Mouse (Mus musculus): ENCODE measurements around the gene Gm10197. TPM values are rescaled to one million over a fixed set of nuclear protein-coding genes. Genes with fewer than 3 reads are reported as not detected.

Gm10197 gene
- not detected in 2 replicates for total RNA-seq (2014; rRNA removed)
- polyA plus RNA-seq (2015; fragmentation: Nextera tagmentation; extraction: Ambion mirVana): not detected in 2 replicates

DNA sequence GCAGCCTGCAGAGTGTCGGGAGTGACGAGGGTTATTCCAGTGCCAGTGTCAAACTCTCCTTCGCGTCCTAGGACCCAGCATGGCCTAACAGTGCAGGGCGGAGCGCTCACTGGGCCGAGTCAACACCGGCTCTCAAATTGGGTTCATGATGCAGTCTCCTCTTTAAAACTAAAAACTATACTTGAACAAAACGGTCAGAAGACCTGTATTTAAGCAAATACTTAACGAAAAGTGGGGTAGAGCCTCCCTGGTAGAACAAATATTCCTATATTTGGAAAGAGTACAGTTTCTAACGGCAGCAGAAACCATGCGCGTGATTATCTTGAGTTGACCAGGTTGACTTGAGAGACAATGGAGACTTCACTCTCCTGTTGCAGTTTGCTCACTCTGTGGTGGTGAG, at the start of gene Gm10197:
Gm10197 (minus strand) TSS at position 101 of the 400 bp plus-strand sequence.
- H3K27me3 ChIP-seq (ENCODE audit: insufficient read depth, low read length): no peaks in the 10 kb centered on the region
- H3K27ac ChIP-seq (ENCODE audit: low read depth, low read length): no peak within 1 kb of the TSS
- TF ChIP-seq CTCF (IDR thresholded peaks at IDR 0.05): no peak
- 90% methylated on average over 13 of the region's 13 CpGs for WGBS
- H3K36me3 ChIP-seq (ENCODE audit: insufficient read depth, low read length): peaks cover 12% of the 10 kb centered on the region; the same call in 1 of the 2 replicates
- ATAC-seq (ENCODE audit: low FRiP score) (no peak), DNase-seq (ENCODE audit: low spot score) (no peak)
- no peak within 1 kb of the TSS for H3K4me2 ChIP-seq (ENCODE audit: low read depth, low read length, poor library complexity, severe bottlenecking)
- no peak within 1 kb of the TSS for H3K9ac ChIP-seq (replicated peaks; ENCODE audit: low read length, poor library complexity, severe bottlenecking)
- no peaks in the 10 kb centered on the region for H3K9me3 ChIP-seq (ENCODE audit: low read length)
- no peaks in the 10 kb centered on the region for H3K4me1 ChIP-seq (ENCODE audit: insufficient read depth, low read length)
- H3K4me3 ChIP-seq (ENCODE audit: low read depth, low read length): no peak within 1 kb of the TSS

DNA sequence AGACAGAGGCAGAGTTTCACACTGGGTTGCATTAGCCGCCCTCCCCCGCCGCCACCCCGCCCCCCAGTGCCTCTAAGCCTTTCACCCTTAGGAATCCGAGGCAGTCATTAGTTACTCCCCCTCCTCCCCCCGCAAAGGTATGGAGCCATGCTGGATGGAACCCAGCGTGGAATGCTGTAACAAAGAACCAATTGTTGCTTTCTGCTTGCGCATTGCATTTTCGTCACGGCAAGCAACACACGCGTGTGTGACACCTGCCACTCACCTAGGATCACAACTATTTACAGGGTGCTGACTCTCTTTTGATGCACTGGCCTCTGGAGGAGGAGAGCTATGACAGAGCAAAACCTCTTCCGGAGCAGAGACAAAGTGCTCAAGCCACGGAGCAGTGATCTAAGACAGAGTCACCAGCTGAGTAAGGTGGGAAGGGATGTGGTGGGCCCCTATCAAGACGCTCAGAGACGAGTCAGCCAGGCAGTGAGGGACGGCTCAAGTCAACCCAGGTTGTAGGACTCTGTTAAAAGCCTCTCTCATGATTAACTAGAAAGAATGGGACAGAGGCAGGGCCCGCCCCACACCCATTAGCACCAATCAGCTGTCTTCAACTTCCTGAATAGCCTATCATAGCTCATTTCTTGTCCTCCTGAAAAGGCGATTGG, 49.5 kb upstream of the Gm10197 start:
- 0 out of 2 replicates have a peak, but pooled peaks cover 4% of the 10 kb centered on the region for H3K27me3 ChIP-seq (ENCODE audit: insufficient read depth, low read length)
- DNase-seq (ENCODE audit: low spot score) (peak; percentile 81), ATAC-seq (ENCODE audit: low FRiP score) (peak; percentile 94)
- H3K4me2 ChIP-seq (ENCODE audit: low read depth, low read length, poor library complexity, severe bottlenecking): peak overlapping the region; percentile 89
- H3K4me3 ChIP-seq (ENCODE audit: low read depth, low read length): peak overlapping the region; percentile 41
- 0% methylated on average over 19 of the region's 19 CpGs for WGBS
- no peak for TF ChIP-seq CTCF (IDR thresholded peaks at IDR 0.05)
- H3K36me3 ChIP-seq (ENCODE audit: insufficient read depth, low read length): no peaks in the 10 kb centered on the region
- H3K9ac ChIP-seq (replicated peaks; ENCODE audit: low read length, poor library complexity, severe bottlenecking): peak overlapping the region; percentile 50
- no peaks in the 10 kb centered on the region for H3K9me3 ChIP-seq (ENCODE audit: low read length)
- no peaks in the 10 kb centered on the region for H3K4me1 ChIP-seq (ENCODE audit: insufficient read depth, low read length)
- H3K27ac ChIP-seq (ENCODE audit: low read depth, low read length): peak overlapping the region; percentile 32; the same call in 1 of the 2 replicates

DNA sequence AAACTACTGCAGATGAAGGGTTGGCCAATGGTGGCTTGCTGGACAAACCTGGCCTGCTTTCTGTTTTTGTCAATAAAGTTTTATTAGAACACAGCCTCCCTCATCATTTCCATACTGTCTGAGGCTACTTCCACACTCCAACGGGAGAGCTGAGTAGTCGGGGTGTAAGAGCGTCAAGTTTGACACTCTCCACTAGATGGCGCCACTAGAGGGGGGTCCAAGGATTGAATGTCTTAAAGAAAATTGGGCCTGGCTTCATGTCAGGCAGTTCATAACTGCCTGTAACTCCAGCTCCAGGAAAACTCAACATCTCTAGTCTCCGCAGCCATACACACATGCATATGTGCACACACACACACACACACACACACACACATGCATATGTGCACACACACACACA, 48.3 kb upstream of the Gm10197 start:
- peak; percentile 74 for DNase-seq (ENCODE audit: low spot score)
- H3K9ac ChIP-seq (replicated peaks; ENCODE audit: low read length, poor library complexity, severe bottlenecking): no peak overlapping the region
- no peak overlapping the region for H3K27ac ChIP-seq (ENCODE audit: low read depth, low read length)
- H3K27me3 ChIP-seq (ENCODE audit: insufficient read depth, low read length): 0 out of 2 replicates have a peak, but pooled peaks cover 4% of the 10 kb centered on the region
- no peak overlapping the region for H3K4me3 ChIP-seq (ENCODE audit: low read depth, low read length)
- H3K9me3 ChIP-seq (ENCODE audit: low read length): no peaks in the 10 kb centered on the region
- no peaks in the 10 kb centered on the region for H3K36me3 ChIP-seq (ENCODE audit: insufficient read depth, low read length)
- no peak overlapping the region for H3K4me2 ChIP-seq (ENCODE audit: low read depth, low read length, poor library complexity, severe bottlenecking)
- WGBS: 51% methylated on average over 5 of the region's 5 CpGs
- H3K4me1 ChIP-seq (ENCODE audit: insufficient read depth, low read length): no peaks in the 10 kb centered on the region
- ATAC-seq (ENCODE audit: low FRiP score): no peak
- peak; percentile 69 for TF ChIP-seq CTCF (IDR thresholded peaks at IDR 0.05)

DNA sequence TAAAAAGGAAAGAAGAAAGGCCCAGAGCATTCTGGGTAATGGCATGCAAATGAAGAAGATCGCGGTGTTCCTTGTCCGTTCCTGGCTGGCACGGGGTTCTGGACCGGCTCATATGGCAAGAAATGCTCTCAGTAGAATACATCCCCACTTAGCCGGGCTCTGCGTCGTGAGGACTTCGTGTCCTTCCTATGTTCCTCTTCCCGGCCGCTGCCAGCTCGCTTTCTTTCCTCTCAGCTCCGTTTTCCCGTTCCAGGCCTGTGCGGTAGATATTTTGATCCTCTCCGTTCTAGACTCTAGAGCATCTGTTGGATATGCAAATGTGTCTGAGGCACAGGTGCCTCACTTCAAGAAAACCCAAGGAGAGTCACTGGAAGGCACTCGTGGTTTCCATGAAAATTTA, 43.6 kb upstream of the Gm10197 start:
- ATAC-seq (ENCODE audit: low FRiP score) (no peak), DNase-seq (ENCODE audit: low spot score) (no peak)
- Histone ChIP-seq H3K4me2 (ENCODE audit: low read depth, low read length, poor library complexity, severe bottlenecking) (no peak overlapping the region), H3K4me1 (ENCODE audit: insufficient read depth, low read length) (no peaks in the 10 kb centered on the region; the same call in 1 of the 2 replicates), H3K36me3 (ENCODE audit: insufficient read depth, low read length) (no peaks in the 10 kb centered on the region), H3K9ac (replicated peaks; ENCODE audit: low read length, poor library complexity, severe bottlenecking) (no peak overlapping the region), H3K27ac (ENCODE audit: low read depth, low read length) (no peak overlapping the region), H3K9me3 (ENCODE audit: low read length) (no peaks in the 10 kb centered on the region), H3K4me3 (ENCODE audit: low read depth, low read length) (no peak overlapping the region), H3K27me3 (ENCODE audit: insufficient read depth, low read length) (no peaks in the 10 kb centered on the region)
- no peak for TF ChIP-seq CTCF (IDR thresholded peaks at IDR 0.05)
- WGBS: 86% methylated on average over 17 of the region's 17 CpGs

DNA sequence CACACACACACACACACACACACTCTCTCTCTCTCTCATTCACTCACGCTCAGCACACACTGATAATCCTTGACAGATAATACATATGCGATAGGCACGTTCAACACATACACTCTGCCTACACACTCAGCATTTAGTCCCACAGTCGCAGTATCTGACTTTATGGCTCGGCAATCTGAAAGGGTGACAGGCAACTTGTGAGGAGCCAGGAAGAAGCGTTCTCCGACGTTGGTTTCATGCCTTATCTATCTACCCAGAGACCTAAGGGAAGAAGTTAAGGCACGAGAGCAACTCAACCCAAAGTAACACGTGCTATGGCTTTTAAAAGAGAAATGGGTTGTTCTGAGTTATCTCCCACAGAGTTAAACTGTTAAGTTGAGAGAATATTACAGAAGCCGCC, 43.1 kb upstream of the Gm10197 start:
- Histone ChIP-seq H3K4me2 (ENCODE audit: low read depth, low read length, poor library complexity, severe bottlenecking) (no peak overlapping the region), H3K27me3 (ENCODE audit: insufficient read depth, low read length) (no peaks in the 10 kb centered on the region), H3K9me3 (ENCODE audit: low read length) (no peaks in the 10 kb centered on the region), H3K27ac (ENCODE audit: low read depth, low read length) (no peak overlapping the region), H3K36me3 (ENCODE audit: insufficient read depth, low read length) (no peaks in the 10 kb centered on the region), H3K4me1 (ENCODE audit: insufficient read depth, low read length) (no peaks in the 10 kb centered on the region; the same call in 1 of the 2 replicates), H3K4me3 (ENCODE audit: low read depth, low read length) (no peak overlapping the region), H3K9ac (replicated peaks; ENCODE audit: low read length, poor library complexity, severe bottlenecking) (no peak overlapping the region)
- no peak for DNase-seq (ENCODE audit: low spot score)
- no peak for ATAC-seq (ENCODE audit: low FRiP score)
- WGBS: 90% methylated on average over 11 of the region's 11 CpGs
- no peak for TF ChIP-seq CTCF (IDR thresholded peaks at IDR 0.05)

DNA sequence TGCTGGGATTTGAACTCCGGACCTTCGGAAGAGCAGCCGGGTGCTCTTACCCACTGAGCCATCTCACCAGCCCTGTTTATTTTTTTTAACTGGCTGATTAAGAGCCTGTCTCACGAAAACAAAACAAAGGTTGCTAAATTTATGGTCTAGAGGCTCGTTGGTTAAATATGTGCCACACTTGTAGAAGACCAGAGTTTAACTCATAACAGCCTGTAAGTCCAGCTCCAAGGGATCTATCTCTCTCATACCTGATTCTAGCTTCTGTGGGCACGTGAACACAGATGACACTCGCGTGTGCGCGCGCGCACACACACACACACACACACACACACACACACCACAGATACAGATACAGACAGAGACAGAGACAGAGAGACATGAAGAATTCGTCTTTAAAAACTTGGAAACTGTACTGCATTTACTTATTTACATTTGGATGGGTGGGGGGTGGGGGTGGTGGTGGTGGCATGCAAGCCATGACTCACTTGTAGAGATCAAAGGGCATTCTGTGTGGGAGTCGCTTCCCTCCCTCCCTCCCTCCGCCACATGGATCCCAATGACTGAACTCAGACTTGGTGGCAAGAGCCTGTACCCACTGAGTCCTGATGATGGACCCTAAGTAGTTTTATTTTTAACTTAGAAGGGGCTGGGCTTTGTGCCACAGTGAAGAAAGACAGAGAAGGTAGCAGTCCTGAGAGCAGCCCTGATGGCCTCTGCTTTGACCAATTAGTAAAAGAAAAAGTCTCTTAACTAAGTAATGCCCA, 42.2 kb upstream of the Gm10197 start:
- no peak overlapping the region for H3K4me2 ChIP-seq (ENCODE audit: low read depth, low read length, poor library complexity, severe bottlenecking)
- ATAC-seq (ENCODE audit: low FRiP score): no peak
- no peaks in the 10 kb centered on the region for H3K36me3 ChIP-seq (ENCODE audit: insufficient read depth, low read length)
- H3K27me3 ChIP-seq (ENCODE audit: insufficient read depth, low read length): no peaks in the 10 kb centered on the region
- no peak overlapping the region for H3K9ac ChIP-seq (replicated peaks; ENCODE audit: low read length, poor library complexity, severe bottlenecking)
- no peak for TF ChIP-seq CTCF (IDR thresholded peaks at IDR 0.05)
- no peak overlapping the region for H3K4me3 ChIP-seq (ENCODE audit: low read depth, low read length)
- no peak overlapping the region for H3K27ac ChIP-seq (ENCODE audit: low read depth, low read length)
- H3K9me3 ChIP-seq (ENCODE audit: low read length): no peaks in the 10 kb centered on the region
- no peak for DNase-seq (ENCODE audit: low spot score)
- 93% methylated on average over 15 of the region's 15 CpGs for WGBS
- H3K4me1 ChIP-seq (ENCODE audit: insufficient read depth, low read length): no peaks in the 10 kb centered on the region; the same call in 1 of the 2 replicates
